Mouse (Mus musculus): ENCODE measurements around the gene Sh2b3. TPM values are rescaled to one million over a fixed set of nuclear protein-coding genes. Genes with fewer than 3 reads are reported as not detected.
A peak's percentile ranks its signal among the peaks of the same experiment; 100 is the strongest.

The Sh2b3 gene
- total RNA-seq (2014; fragmentation: Nextera tagmentation) (11.2 and 13.3 TPM in 2 replicates), total RNA-seq (2017) (5.1 and 5.3 TPM in 2 replicates)

GRCm38 (mm10) chr5:121837441-121838340 is at the start of gene Sh2b3:
Sh2b3 (minus strand) TSS chr5:121837646.
- ATAC-seq (replicated peaks; ENCODE audit: low FRiP score, low TSS enrichment, poor library complexity, severe bottlenecking), result no peak

GRCm38 (mm10) chr5:121883356-121883755 is 45.9 kb upstream of the Sh2b3 start:
- ATAC-seq (replicated peaks; ENCODE audit: low FRiP score, low TSS enrichment, poor library complexity, severe bottlenecking), result no peak

- ATAC-seq (replicated peaks; ENCODE audit: low FRiP score, low TSS enrichment, poor library complexity, severe bottlenecking), result peak; percentile 60; the same call in 1 of the 2 replicates
Measured at GRCm38 (mm10) chr5:121879211-121879610, 41.8 kb upstream of the Sh2b3 start.

- no peak for ATAC-seq (replicated peaks; ENCODE audit: low FRiP score, low TSS enrichment, poor library complexity, severe bottlenecking)
Measured at GRCm38 (mm10) chr5:121878703-121879102, 41.3 kb upstream of the Sh2b3 start.

GRCm38 (mm10) chr5:121876901-121877300 is 39.5 kb upstream of the Sh2b3 start:
- no peak for ATAC-seq (replicated peaks; ENCODE audit: low FRiP score, low TSS enrichment, poor library complexity, severe bottlenecking)

- no peak for ATAC-seq (replicated peaks; ENCODE audit: low FRiP score, low TSS enrichment, poor library complexity, severe bottlenecking)
Measured at GRCm38 (mm10) chr5:121875041-121875440, 37.6 kb upstream of the Sh2b3 start.

- ATAC-seq (replicated peaks; ENCODE audit: low FRiP score, low TSS enrichment, poor library complexity, severe bottlenecking), result 0 out of 2 replicates have a peak, but pooled peaks have one; percentile 48
Measured at GRCm38 (mm10) chr5:121872158-121872557, 34.7 kb upstream of the Sh2b3 start.

GRCm38 (mm10) chr5:121871515-121872030 is 34.1 kb upstream of the Sh2b3 start:
- no peak for ATAC-seq (replicated peaks; ENCODE audit: low FRiP score, low TSS enrichment, poor library complexity, severe bottlenecking)

GRCm38 (mm10) chr5:121870832-121871231 is 33.4 kb upstream of the Sh2b3 start:
- ATAC-seq (replicated peaks; ENCODE audit: low FRiP score, low TSS enrichment, poor library complexity, severe bottlenecking), result no peak

GRCm38 (mm10) chr5:121867963-121868362 is 30.5 kb upstream of the Sh2b3 start:
- ATAC-seq (replicated peaks; ENCODE audit: low FRiP score, low TSS enrichment, poor library complexity, severe bottlenecking), result no peak

GRCm38 (mm10) chr5:121864330-121864729 is 26.9 kb upstream of the Sh2b3 start:
- ATAC-seq (replicated peaks; ENCODE audit: low FRiP score, low TSS enrichment, poor library complexity, severe bottlenecking), result no peak

GRCm38 (mm10) chr5:121861964-121862363 is 24.5 kb upstream of the Sh2b3 start:
- no peak for ATAC-seq (replicated peaks; ENCODE audit: low FRiP score, low TSS enrichment, poor library complexity, severe bottlenecking)

GRCm38 (mm10) chr5:121858427-121858826 is 21.0 kb upstream of the Sh2b3 start:
- ATAC-seq (replicated peaks; ENCODE audit: low FRiP score, low TSS enrichment, poor library complexity, severe bottlenecking), result no peak

GRCm38 (mm10) chr5:121856740-121857139 is 19.3 kb upstream of the Sh2b3 start:
- ATAC-seq (replicated peaks; ENCODE audit: low FRiP score, low TSS enrichment, poor library complexity, severe bottlenecking), result no peak

GRCm38 (mm10) chr5:121854768-121855167 is 17.3 kb upstream of the Sh2b3 start:
- ATAC-seq (replicated peaks; ENCODE audit: low FRiP score, low TSS enrichment, poor library complexity, severe bottlenecking), result no peak

GRCm38 (mm10) chr5:121853368-121854051 is 16.1 kb upstream of the Sh2b3 start:
- ATAC-seq (replicated peaks; ENCODE audit: low FRiP score, low TSS enrichment, poor library complexity, severe bottlenecking), result no peak

GRCm38 (mm10) chr5:121849478-121850349 is 12.3 kb upstream of the Sh2b3 start:
- ATAC-seq (replicated peaks; ENCODE audit: low FRiP score, low TSS enrichment, poor library complexity, severe bottlenecking), result no peak

- ATAC-seq (replicated peaks; ENCODE audit: low FRiP score, low TSS enrichment, poor library complexity, severe bottlenecking), result peak; percentile 82
Measured at GRCm38 (mm10) chr5:121848743-121849142, 11.3 kb upstream of the Sh2b3 start, which contains the start of gene Pheta1. Pheta1 (plus strand) TSS chr5:121848984.

- peak; percentile 34 for ATAC-seq (replicated peaks; ENCODE audit: low FRiP score, low TSS enrichment, poor library complexity, severe bottlenecking)
Measured at GRCm38 (mm10) chr5:121848035-121848519, 10.6 kb upstream of the Sh2b3 start.
